Mouse (Mus musculus): ENCODE measurements around the gene Unc93a. TPM values are rescaled to one million over a fixed set of nuclear protein-coding genes. Genes with fewer than 3 reads are reported as not detected.
"Not testable (repeated sequence)": the region's sequence is repeated elsewhere in the genome, so short reads cannot be mapped to it uniquely, and the experiment has no call there.

Gene Unc93a
- polyA plus RNA-seq (2012; fragmentation: generic; extraction: Trizol), result not detected

GRCm38 (mm10) chr17:13131710-13132109 lies at the start of gene Unc93a:
Unc93a (minus strand) TSS chr17:13131810.
- H3K4me3 ChIP-seq; H3K36me3 ChIP-seq (ENCODE audit: control insufficient read depth, insufficient read depth); H3K27me3 ChIP-seq (ENCODE audit: control insufficient read depth, insufficient read depth, insufficient read length); H3K4me2 ChIP-seq (ENCODE audit: low read depth); H3K79me2 ChIP-seq (ENCODE audit: control insufficient read depth, insufficient read depth); H3ac ChIP-seq (ENCODE audit: control insufficient read depth, insufficient read length): not testable (repeated sequence)

DNA sequence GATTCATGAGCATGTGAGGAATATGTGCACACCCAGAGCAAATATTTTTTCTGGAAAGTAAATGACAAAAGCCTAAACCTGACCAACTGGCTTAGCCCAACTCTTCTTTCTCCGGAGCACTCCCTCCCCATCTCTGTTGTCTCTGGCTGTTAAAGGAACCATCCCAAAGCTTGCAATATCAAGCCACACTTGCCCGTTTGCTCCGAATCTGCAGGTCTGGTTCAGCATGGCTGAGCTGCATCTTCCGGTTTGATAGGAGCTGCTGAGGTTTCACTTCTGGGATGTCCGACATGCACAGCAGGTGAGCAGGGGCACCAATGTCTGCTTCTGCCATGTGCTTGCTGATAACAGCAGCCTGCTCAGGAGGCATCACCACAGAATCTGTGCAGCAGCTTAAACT lies 48.9 kb upstream of the Unc93a start:
- H3K4me3 ChIP-seq; H3K4me2 ChIP-seq (ENCODE audit: low read depth); H3ac ChIP-seq (ENCODE audit: control insufficient read depth, insufficient read length); H3K27me3 ChIP-seq (ENCODE audit: control insufficient read depth, insufficient read depth, insufficient read length); H3K79me2 ChIP-seq (ENCODE audit: control insufficient read depth, insufficient read depth); H3K36me3 ChIP-seq (ENCODE audit: control insufficient read depth, insufficient read depth): not testable (repeated sequence)

GRCm38 (mm10) chr17:13179021-13179420 lies 47.4 kb upstream of the Unc93a start:
- H3K4me3 ChIP-seq; H3K36me3 ChIP-seq (ENCODE audit: control insufficient read depth, insufficient read depth); H3K4me2 ChIP-seq (ENCODE audit: low read depth); H3K27me3 ChIP-seq (ENCODE audit: control insufficient read depth, insufficient read depth, insufficient read length); H3K79me2 ChIP-seq (ENCODE audit: control insufficient read depth, insufficient read depth); H3ac ChIP-seq (ENCODE audit: control insufficient read depth, insufficient read length): not testable (repeated sequence)

DNA sequence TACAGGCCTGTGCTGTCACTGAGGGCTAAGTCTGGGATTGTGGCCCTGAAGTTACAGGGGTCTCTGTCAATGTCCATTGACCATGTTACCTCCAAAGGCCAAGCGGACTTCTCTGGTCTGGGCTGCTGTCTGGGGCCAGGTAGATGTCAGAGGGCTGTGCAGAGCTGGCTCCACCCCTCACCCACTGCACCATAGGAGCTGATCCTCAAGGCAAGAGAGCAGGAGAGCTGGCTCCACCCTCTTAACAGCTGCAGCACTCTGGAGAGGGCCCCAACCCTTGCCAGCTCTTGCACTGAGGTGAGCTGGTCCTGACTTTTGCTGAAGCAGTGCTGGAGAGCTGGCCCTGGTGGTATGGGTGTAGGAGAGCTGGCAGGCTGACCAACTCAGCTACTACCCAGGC lies 46.2 kb upstream of the Unc93a start:
- not testable (repeated sequence) for H3K36me3 ChIP-seq (ENCODE audit: control insufficient read depth, insufficient read depth); H3K79me2 ChIP-seq (ENCODE audit: control insufficient read depth, insufficient read depth); H3ac ChIP-seq (ENCODE audit: control insufficient read depth, insufficient read length); H3K4me2 ChIP-seq (ENCODE audit: low read depth); H3K4me3 ChIP-seq; H3K27me3 ChIP-seq (ENCODE audit: control insufficient read depth, insufficient read depth, insufficient read length)

GRCm38 (mm10) chr17:13175609-13176008 lies 44.0 kb upstream of the Unc93a start:
- H3K36me3 ChIP-seq (ENCODE audit: control insufficient read depth, insufficient read depth); H3K4me3 ChIP-seq; H3K27me3 ChIP-seq (ENCODE audit: control insufficient read depth, insufficient read depth, insufficient read length); H3K79me2 ChIP-seq (ENCODE audit: control insufficient read depth, insufficient read depth); H3ac ChIP-seq (ENCODE audit: control insufficient read depth, insufficient read length); H3K4me2 ChIP-seq (ENCODE audit: low read depth): not testable (repeated sequence)

DNA sequence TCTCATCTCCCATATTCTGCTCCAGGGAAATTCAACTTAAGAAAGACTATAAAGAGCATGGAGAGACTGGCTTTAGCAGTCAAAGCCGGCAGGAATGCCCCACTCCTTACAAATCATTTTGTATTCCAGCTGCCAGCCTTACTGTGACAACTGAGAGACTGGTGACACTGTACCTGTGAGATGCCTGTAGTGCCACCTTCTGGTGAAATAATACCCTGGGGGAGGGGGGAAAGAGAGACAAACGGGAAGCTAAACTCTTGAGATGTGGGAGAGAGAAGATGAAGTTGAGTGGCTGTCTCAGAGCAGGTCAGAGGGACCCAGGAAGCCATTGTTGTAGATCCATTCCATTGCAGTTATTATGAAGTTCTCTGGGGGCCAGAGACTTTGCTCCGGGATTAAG lies 42.4 kb upstream of the Unc93a start:
- not testable (repeated sequence) for H3K4me3 ChIP-seq

DNA sequence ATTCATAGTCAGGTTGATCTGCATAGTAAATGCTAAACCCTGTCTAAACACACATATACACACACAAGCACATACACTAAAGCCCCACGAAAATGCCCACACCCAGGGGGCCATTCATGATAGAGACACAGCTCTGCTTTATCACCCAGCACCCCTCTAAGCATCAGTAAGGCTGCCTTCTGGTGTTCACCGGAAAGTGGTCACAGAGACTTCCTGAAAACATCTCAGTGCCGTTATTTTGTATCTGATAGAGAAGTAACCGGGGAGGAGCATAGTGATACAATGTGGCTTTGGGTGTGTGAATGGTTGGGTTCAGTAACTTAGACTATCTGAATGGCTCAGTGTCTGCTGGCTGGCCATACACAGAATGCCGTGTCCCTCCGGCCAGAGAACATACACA lies 42.0 kb upstream of the Unc93a start:
- H3K4me3 ChIP-seq; H3ac ChIP-seq (ENCODE audit: control insufficient read depth, insufficient read length); H3K36me3 ChIP-seq (ENCODE audit: control insufficient read depth, insufficient read depth); H3K27me3 ChIP-seq (ENCODE audit: control insufficient read depth, insufficient read depth, insufficient read length); H3K79me2 ChIP-seq (ENCODE audit: control insufficient read depth, insufficient read depth); H3K4me2 ChIP-seq (ENCODE audit: low read depth): not testable (repeated sequence)

More for the DNA sequence above, 42.4 kb upstream of the Unc93a start:
- H3K79me2 ChIP-seq (ENCODE audit: control insufficient read depth, insufficient read depth); H3K27me3 ChIP-seq (ENCODE audit: control insufficient read depth, insufficient read depth, insufficient read length); H3K36me3 ChIP-seq (ENCODE audit: control insufficient read depth, insufficient read depth); H3ac ChIP-seq (ENCODE audit: control insufficient read depth, insufficient read length); H3K4me2 ChIP-seq (ENCODE audit: low read depth): not testable (repeated sequence)

- not testable (repeated sequence) for H3ac ChIP-seq (ENCODE audit: control insufficient read depth, insufficient read length); H3K4me2 ChIP-seq (ENCODE audit: low read depth); H3K27me3 ChIP-seq (ENCODE audit: control insufficient read depth, insufficient read depth, insufficient read length); H3K4me3 ChIP-seq; H3K36me3 ChIP-seq (ENCODE audit: control insufficient read depth, insufficient read depth); H3K79me2 ChIP-seq (ENCODE audit: control insufficient read depth, insufficient read depth)
Measured at GRCm38 (mm10) chr17:13146128-13146527, 14.5 kb upstream of the Unc93a start.

- H3K4me3 ChIP-seq; H3K4me2 ChIP-seq (ENCODE audit: low read depth); H3K79me2 ChIP-seq (ENCODE audit: control insufficient read depth, insufficient read depth); H3K36me3 ChIP-seq (ENCODE audit: control insufficient read depth, insufficient read depth); H3K27me3 ChIP-seq (ENCODE audit: control insufficient read depth, insufficient read depth, insufficient read length); H3ac ChIP-seq (ENCODE audit: control insufficient read depth, insufficient read length): not testable (repeated sequence)
Measured at GRCm38 (mm10) chr17:13144580-13145215, 13.1 kb upstream of the Unc93a start.

GRCm38 (mm10) chr17:13142665-13143064 lies 11.1 kb upstream of the Unc93a start:
- not testable (repeated sequence) for H3K4me3 ChIP-seq; H3K27me3 ChIP-seq (ENCODE audit: control insufficient read depth, insufficient read depth, insufficient read length); H3K79me2 ChIP-seq (ENCODE audit: control insufficient read depth, insufficient read depth); H3K4me2 ChIP-seq (ENCODE audit: low read depth); H3K36me3 ChIP-seq (ENCODE audit: control insufficient read depth, insufficient read depth); H3ac ChIP-seq (ENCODE audit: control insufficient read depth, insufficient read length)

GRCm38 (mm10) chr17:13135356-13135755 lies 3.7 kb upstream of the Unc93a start:
- not testable (repeated sequence) for H3K4me2 ChIP-seq (ENCODE audit: low read depth); H3K27me3 ChIP-seq (ENCODE audit: control insufficient read depth, insufficient read depth, insufficient read length); H3K4me3 ChIP-seq; H3K79me2 ChIP-seq (ENCODE audit: control insufficient read depth, insufficient read depth); H3ac ChIP-seq (ENCODE audit: control insufficient read depth, insufficient read length); H3K36me3 ChIP-seq (ENCODE audit: control insufficient read depth, insufficient read depth)

DNA sequence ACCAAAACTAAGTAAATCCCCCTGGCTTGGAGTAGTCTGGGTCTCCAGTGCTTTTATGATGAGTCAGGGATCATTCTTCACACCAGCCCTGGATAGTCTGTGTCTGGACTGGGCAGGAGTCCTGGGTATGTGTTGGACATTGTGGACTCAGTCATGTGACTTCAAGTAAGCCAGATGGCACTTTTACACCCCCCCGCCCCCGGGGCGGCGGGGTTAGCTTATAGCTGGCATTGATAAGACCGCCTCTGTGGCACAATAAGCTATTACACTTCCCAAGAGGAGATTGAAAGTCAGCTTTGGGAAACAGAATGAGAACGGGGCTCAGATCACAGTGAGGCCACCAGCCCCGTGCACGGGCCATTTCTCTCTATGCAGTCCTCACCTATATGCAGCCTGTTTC lies 742 bp upstream of the Unc93a start:
- H3K79me2 ChIP-seq (ENCODE audit: control insufficient read depth, insufficient read depth); H3K36me3 ChIP-seq (ENCODE audit: control insufficient read depth, insufficient read depth); H3ac ChIP-seq (ENCODE audit: control insufficient read depth, insufficient read length); H3K4me2 ChIP-seq (ENCODE audit: low read depth); H3K27me3 ChIP-seq (ENCODE audit: control insufficient read depth, insufficient read depth, insufficient read length); H3K4me3 ChIP-seq: not testable (repeated sequence)

- not testable (repeated sequence) for H3K36me3 ChIP-seq (ENCODE audit: control insufficient read depth, insufficient read depth); H3K4me2 ChIP-seq (ENCODE audit: low read depth); H3ac ChIP-seq (ENCODE audit: control insufficient read depth, insufficient read length); H3K79me2 ChIP-seq (ENCODE audit: control insufficient read depth, insufficient read depth); H3K4me3 ChIP-seq; H3K27me3 ChIP-seq (ENCODE audit: control insufficient read depth, insufficient read depth, insufficient read length)
Measured at GRCm38 (mm10) chr17:13129737-13130465, 1.7 kb downstream of the Unc93a start.
